Mouse (Mus musculus): ENCODE data around the gene Prodh2. TPM values are rescaled to one million over a fixed set of nuclear protein-coding genes. Genes with fewer than 3 reads are reported as not detected.
"Not testable (repeated sequence)": the region's sequence is repeated elsewhere in the genome, so short reads cannot be mapped to it uniquely, and the experiment has no call there.

Prodh2 gene
- polyA plus RNA-seq, 1 experiment, result not detected

GRCm38 (mm10) chr7:30464816-30465300 lies 28.6 kb upstream of the Prodh2 start:
- WGBS, result 30% methylated on average over 6 of the region's 6 CpGs
- TF ChIP-seq CTCF (IDR thresholded peaks at IDR 0.05; ENCODE audit: borderline replicate concordance, insufficient read depth, low read depth, low read length), result no peak
- TF ChIP-seq POLR2A (IDR thresholded peaks at IDR 0.05; ENCODE audit: borderline replicate concordance, insufficient read depth, low read length), result no peak
- DNase-seq, result no peak
- Histone ChIP-seq H3K4me3 (replicated peaks; ENCODE audit: insufficient read depth, low read depth, low read length) (no peak overlapping the region), H3K27ac (ENCODE audit: insufficient read depth, low read length) (no peak overlapping the region), H3K4me1 (ENCODE audit: control insufficient read depth, insufficient read depth, low read length) (no peaks in the 10 kb centered on the region), H3K27me3 (ENCODE audit: control insufficient read depth, insufficient read depth, low read length) (no peaks in the 10 kb centered on the region; the same call in 1 of the 2 replicates)

GRCm38 (mm10) chr7:30472411-30472810 lies 21.0 kb upstream of the Prodh2 start:
- WGBS, result 48% methylated on average over 5 of the region's 5 CpGs
- H3K27me3 ChIP-seq (ENCODE audit: control insufficient read depth, insufficient read depth, low read length), result no peaks in the 10 kb centered on the region
- TF ChIP-seq CTCF (IDR thresholded peaks at IDR 0.05; ENCODE audit: borderline replicate concordance, insufficient read depth, low read depth, low read length) (peak; percentile 43), POLR2A (IDR thresholded peaks at IDR 0.05; ENCODE audit: borderline replicate concordance, insufficient read depth, low read length) (no peak)
- no peak overlapping the region for H3K27ac ChIP-seq (ENCODE audit: insufficient read depth, low read length)
- no peaks in the 10 kb centered on the region for H3K4me1 ChIP-seq (ENCODE audit: control insufficient read depth, insufficient read depth, low read length)
- no peak for DNase-seq
- no peak overlapping the region for H3K4me3 ChIP-seq (replicated peaks; ENCODE audit: insufficient read depth, low read depth, low read length)

GRCm38 (mm10) chr7:30474999-30475398 lies 18.4 kb upstream of the Prodh2 start:
- Histone ChIP-seq H3K27ac (ENCODE audit: insufficient read depth, low read length) (no peak overlapping the region), H3K4me3 (replicated peaks; ENCODE audit: insufficient read depth, low read depth, low read length) (no peak overlapping the region), H3K27me3 (ENCODE audit: control insufficient read depth, insufficient read depth, low read length) (no peaks in the 10 kb centered on the region), H3K4me1 (ENCODE audit: control insufficient read depth, insufficient read depth, low read length) (peaks cover 2% of the 10 kb centered on the region; the same call in 1 of the 2 replicates)
- WGBS, result 71% methylated on average over 4 of the region's 4 CpGs
- TF ChIP-seq CTCF (IDR thresholded peaks at IDR 0.05; ENCODE audit: borderline replicate concordance, insufficient read depth, low read depth, low read length) (no peak), POLR2A (IDR thresholded peaks at IDR 0.05; ENCODE audit: borderline replicate concordance, insufficient read depth, low read length) (no peak)
- DNase-seq, result no peak

GRCm38 (mm10) chr7:30476136-30476535 lies 17.3 kb upstream of the Prodh2 start:
- H3K27me3 ChIP-seq (ENCODE audit: control insufficient read depth, insufficient read depth, low read length); H3K4me3 ChIP-seq (replicated peaks; ENCODE audit: insufficient read depth, low read depth, low read length); H3K4me1 ChIP-seq (ENCODE audit: control insufficient read depth, insufficient read depth, low read length); DNase-seq; H3K27ac ChIP-seq (ENCODE audit: insufficient read depth, low read length): not testable (repeated sequence)
- 94% methylated on average over 7 of the region's 7 CpGs for WGBS

GRCm38 (mm10) chr7:30477415-30478381 lies 15.7 kb upstream of the Prodh2 start:
- Histone ChIP-seq H3K4me3 (replicated peaks; ENCODE audit: insufficient read depth, low read depth, low read length) (peak overlapping the region; percentile 90), H3K27me3 (ENCODE audit: control insufficient read depth, insufficient read depth, low read length) (no peaks in the 10 kb centered on the region), H3K4me1 (ENCODE audit: control insufficient read depth, insufficient read depth, low read length) (peaks cover 2% of the 10 kb centered on the region; the same call in 1 of the 2 replicates), H3K27ac (ENCODE audit: insufficient read depth, low read length) (no peak overlapping the region)
- peak; percentile 37 to 42 for DNase-seq
- TF ChIP-seq CTCF (IDR thresholded peaks at IDR 0.05; ENCODE audit: borderline replicate concordance, insufficient read depth, low read depth, low read length), result no peak
- no peak for TF ChIP-seq POLR2A (IDR thresholded peaks at IDR 0.05; ENCODE audit: borderline replicate concordance, insufficient read depth, low read length)
- 13% methylated on average over 29 of the region's 32 CpGs for WGBS

- no peak overlapping the region for H3K27ac ChIP-seq (ENCODE audit: insufficient read depth, low read length)
- no peak for DNase-seq
- WGBS, result 59% methylated on average over 8 of the region's 8 CpGs
- H3K4me1 ChIP-seq (ENCODE audit: control insufficient read depth, insufficient read depth, low read length), result no peaks in the 10 kb centered on the region
- H3K27me3 ChIP-seq (ENCODE audit: control insufficient read depth, insufficient read depth, low read length), result no peaks in the 10 kb centered on the region
- no peak overlapping the region for H3K4me3 ChIP-seq (replicated peaks; ENCODE audit: insufficient read depth, low read depth, low read length)
- TF ChIP-seq CTCF (IDR thresholded peaks at IDR 0.05; ENCODE audit: borderline replicate concordance, insufficient read depth, low read depth, low read length), result no peak
- TF ChIP-seq POLR2A (IDR thresholded peaks at IDR 0.05; ENCODE audit: borderline replicate concordance, insufficient read depth, low read length), result no peak
These were observed 9.2 kb upstream of the Prodh2 start for GRCm38 (mm10) chr7:30484250-30484649.

GRCm38 (mm10) chr7:30490251-30490956 lies 3.0 kb upstream of the Prodh2 start:
- no peaks in the 10 kb centered on the region for H3K4me1 ChIP-seq (ENCODE audit: control insufficient read depth, insufficient read depth, low read length)
- H3K4me3 ChIP-seq (replicated peaks; ENCODE audit: insufficient read depth, low read depth, low read length), result no peak overlapping the region
- WGBS, result 14% methylated on average over 16 of the region's 16 CpGs
- no peak for TF ChIP-seq POLR2A (IDR thresholded peaks at IDR 0.05; ENCODE audit: borderline replicate concordance, insufficient read depth, low read length)
- peak; percentile 67 for TF ChIP-seq CTCF (IDR thresholded peaks at IDR 0.05; ENCODE audit: borderline replicate concordance, insufficient read depth, low read depth, low read length)
- no peaks in the 10 kb centered on the region for H3K27me3 ChIP-seq (ENCODE audit: control insufficient read depth, insufficient read depth, low read length)
- H3K27ac ChIP-seq (ENCODE audit: insufficient read depth, low read length), result no peak overlapping the region
- DNase-seq, result peak; percentile 42 to 62

All from cerebellum, adult 2 months (tissue).